Mouse (Mus musculus) hindbrain, embryonic 13.5 days (tissue): Measurements from ENCODE around the gene Wdr6. TPM values are rescaled to one million over a fixed set of nuclear protein-coding genes. Genes with fewer than 3 reads are reported as not detected.

ENCODE experiments used
- ATAC-seq: fragments of 200-750 bp; cut with Nextera tagmentation; 2 replicates; pipeline ENCODE4 v1.8.0; 2017; ENCODE audit warnings: moderate TSS enrichment; ENCODE audit not compliant: low FRiP score
- H3K27ac ChIP-seq: fragments of 300-500 bp; sonication (generic); 2 replicates; pipeline ENCODE4 v1.5.1; 2015; ENCODE audit warnings: inconsistent platforms, mild to moderate bottlenecking, moderate library complexity
- H3K27me3 ChIP-seq: fragments of 300-500 bp; sonication (generic); 2 replicates; pipeline ENCODE4 v1.6.1; 2015; ENCODE audit warnings: mild to moderate bottlenecking, inconsistent platforms
- H3K36me3 ChIP-seq: fragments of 300-500 bp; sonication (generic); 2 replicates; pipeline ENCODE4 v1.6.1; 2015; ENCODE audit warnings: mild to moderate bottlenecking, inconsistent platforms
- H3K4me1 ChIP-seq: fragments of 300-500 bp; sonication (generic); replicated peaks from 2 replicates; pipeline ENCODE4 v1.6.1; 2015; ENCODE audit warnings: inconsistent platforms
- H3K4me2 ChIP-seq: fragments of 300-500 bp; sonication (generic); 2 replicates; pipeline ENCODE4 v1.6.1; 2015; ENCODE audit warnings: inconsistent platforms, mild to moderate bottlenecking, moderate library complexity
- H3K4me3 ChIP-seq: fragments of 300-500 bp; sonication (generic); 2 replicates; pipeline ENCODE4 v1.5.1; 2015; ENCODE audit warnings: mild to moderate bottlenecking, inconsistent platforms
- H3K9ac ChIP-seq: fragments of 300-500 bp; sonication (generic); 2 replicates; pipeline ENCODE4 v1.6.1; 2015; ENCODE audit warnings: mild to moderate bottlenecking, inconsistent platforms
- H3K9me3 ChIP-seq: fragments of 300-500 bp; sonication (generic); 2 replicates; pipeline ENCODE4 v1.6.1; 2016; ENCODE audit warnings: inconsistent platforms
- WGBS: fragments of 180-500 bp; shearing (Covaris S2); methylation state at CpG from one replicate; pipeline ENCODE4 v1.1.7; 2015; 5-methylcytosine and 5-hydroxymethylcytosine counted together
- microRNA counts: library from miRNA; unstranded; fragments of <30 nt; microRNA quantifications from one replicate; lab custom pipeline; 2016
- microRNA-seq: library from miRNA; unstranded; fragments of <30 nt; microRNA quantifications from one replicate; pipeline ENCODE4, GENCODE M21; 2016
- polyA plus RNA-seq: library from polyadenylated mRNA; unstranded; fragments of >200 nt; fragmentation: Nextera tagmentation; extraction: Ambion mirVana; gene quantifications from 2 replicates; pipeline ENCODE4 v1.2.1, GENCODE M21; 2015

Gene Wdr6
- polyA plus RNA-seq, 1 experiment from 2014 or later: 280 TPM

- Histone ChIP-seq H3K4me3 (no peak overlapping the region), H3K9me3 (no peaks in the 10 kb centered on the region), H3K27me3 (no peaks in the 10 kb centered on the region), H3K27ac (no peak overlapping the region), H3K4me1 (no peaks in the 10 kb centered on the region), H3K36me3 (peaks cover 86% of the 10 kb centered on the region), H3K4me2 (no peak overlapping the region), H3K9ac (no peak overlapping the region)
- 97% methylated on average over 1 of the region's 1 CpGs for WGBS
- ATAC-seq: no peak
These were observed 31.7 kb downstream of the Wdr6 start for GRCm38 (mm10) chr9:108546875-108547274.

GRCm38 (mm10) chr9:108545986-108546385 is 32.6 kb downstream of the Wdr6 start:
- no peak for ATAC-seq
- 96% methylated on average over 3 of the region's 3 CpGs for WGBS

GRCm38 (mm10) chr9:108540846-108541245 is 37.7 kb downstream of the Wdr6 start:
- no peaks in the 10 kb centered on the region for H3K4me1 ChIP-seq
- H3K36me3 ChIP-seq: peaks cover 91% of the 10 kb centered on the region
- H3K27ac ChIP-seq: no peak overlapping the region
- no peak for ATAC-seq
- H3K4me3 ChIP-seq: no peak overlapping the region
- H3K9me3 ChIP-seq: no peaks in the 10 kb centered on the region
- no peak overlapping the region for H3K4me2 ChIP-seq
- H3K9ac ChIP-seq: no peak overlapping the region
- H3K27me3 ChIP-seq: no peaks in the 10 kb centered on the region

More at GRCm38 (mm10) chr9:108545986-108546385, 32.6 kb downstream of the Wdr6 start:
- no peaks in the 10 kb centered on the region for H3K27me3 ChIP-seq
- no peak overlapping the region for H3K4me3 ChIP-seq
- no peaks in the 10 kb centered on the region for H3K4me1 ChIP-seq
- no peaks in the 10 kb centered on the region for H3K9me3 ChIP-seq
- H3K36me3 ChIP-seq: peaks cover 91% of the 10 kb centered on the region
- H3K9ac ChIP-seq: no peak overlapping the region
- no peak overlapping the region for H3K4me2 ChIP-seq
- H3K27ac ChIP-seq: no peak overlapping the region

GRCm38 (mm10) chr9:108531496-108531895 is 47.0 kb downstream of the Wdr6 start:
- no peak for ATAC-seq
- no peaks in the 10 kb centered on the region for H3K9me3 ChIP-seq
- WGBS: 86% methylated on average over 1 of the region's 1 CpGs
- peaks cover 81% of the 10 kb centered on the region for H3K36me3 ChIP-seq
- H3K4me2 ChIP-seq: no peak overlapping the region
- no peaks in the 10 kb centered on the region for H3K4me1 ChIP-seq
- no peak overlapping the region for H3K4me3 ChIP-seq
- H3K27me3 ChIP-seq: no peaks in the 10 kb centered on the region
- no peak overlapping the region for H3K27ac ChIP-seq
- no peak overlapping the region for H3K9ac ChIP-seq

- 94% methylated on average over 1 of the region's 1 CpGs for WGBS
- Histone ChIP-seq H3K9me3 (no peaks in the 10 kb centered on the region), H3K36me3 (peaks cover 75% of the 10 kb centered on the region), H3K4me3 (no peak overlapping the region), H3K27me3 (no peaks in the 10 kb centered on the region), H3K4me1 (no peaks in the 10 kb centered on the region), H3K27ac (no peak overlapping the region), H3K9ac (no peak overlapping the region), H3K4me2 (no peak overlapping the region)
- ATAC-seq: no peak
These were observed 47.6 kb downstream of the Wdr6 start for GRCm38 (mm10) chr9:108530954-108531353.

- Histone ChIP-seq H3K4me1 (peaks cover 11% of the 10 kb centered on the region), H3K4me2 (no peak overlapping the region), H3K9me3 (no peaks in the 10 kb centered on the region), H3K27me3 (no peaks in the 10 kb centered on the region), H3K36me3 (peaks cover 28% of the 10 kb centered on the region), H3K9ac (no peak overlapping the region), H3K27ac (no peak overlapping the region), H3K4me3 (no peak overlapping the region)
- WGBS: 88% methylated on average over 3 of the region's 3 CpGs
- ATAC-seq: no peak
These were observed 53.1 kb downstream of the Wdr6 start for GRCm38 (mm10) chr9:108525400-108525799.

GRCm38 (mm10) chr9:108523341-108523740 is 55.2 kb downstream of the Wdr6 start:
- WGBS: 95% methylated on average over 4 of the region's 4 CpGs
- Histone ChIP-seq H3K9me3 (no peaks in the 10 kb centered on the region), H3K27ac (no peak overlapping the region), H3K36me3 (peaks cover 8% of the 10 kb centered on the region), H3K4me1 (peaks cover 28% of the 10 kb centered on the region), H3K4me3 (no peak overlapping the region), H3K27me3 (no peaks in the 10 kb centered on the region), H3K4me2 (no peak overlapping the region), H3K9ac (no peak overlapping the region)
- ATAC-seq: no peak

MicroRNAs within 50 kb of the gene (microRNA counts, 519-probe panel; counts per million panel counts)
- microRNA mmu-miR-191 (lab: Ali Mortazavi, UCI) (3,615 counts per million, percentile 49 among the panel's probes with 10 or more counts), microRNA mmu-miR-425 (lab: Ali Mortazavi, UCI) (3,171 counts per million, percentile 38 among the panel's probes with 10 or more counts)

Small RNA genes lying within 50 kb of the gene (microRNA-seq; reads per million reads assigned to microRNA genes)
- gene Gm24083 (not detected), gene Mir191 (not detected), gene Mir425 (1,062 reads per million, percentile 78 among the genes with 10 or more reads in this experiment)

Other genes with a start within 250 kb of the Wdr6 start
- gene Gpx1, start 239.8 kb downstream of the Wdr6 start, polyA plus RNA-seq: 503 and 518 TPM in 2 replicates
- 125 and 141 TPM in 2 replicates for gene Usp4, start 230.9 kb downstream of the Wdr6 start, polyA plus RNA-seq
- gene 1700102P08Rik, start 185.9 kb downstream of the Wdr6 start, polyA plus RNA-seq: 1.7 and 2.3 TPM in 2 replicates
- gene Ccdc36, start 150.3 kb downstream of the Wdr6 start, polyA plus RNA-seq: 1.0 and 1.2 TPM in 2 replicates
- gene BC048562, start 142.3 kb downstream of the Wdr6 start, polyA plus RNA-seq: not detected in 2 replicates
- gene Ccdc71, start 118.2 kb downstream of the Wdr6 start, polyA plus RNA-seq: 58.0 and 59.4 TPM in 2 replicates
- gene Klhdc8b, start 117.2 kb downstream of the Wdr6 start, polyA plus RNA-seq: 66.4 and 69.1 TPM in 2 replicates
- gene Lamb2, start 99.0 kb downstream of the Wdr6 start, polyA plus RNA-seq: 20.9 and 21.6 TPM in 2 replicates
- 71.9 and 74.1 TPM in 2 replicates for gene Usp19, start 88.1 kb downstream of the Wdr6 start, polyA plus RNA-seq
- 71.5 and 77.8 TPM in 2 replicates for gene Qars, start 71.0 kb downstream of the Wdr6 start, polyA plus RNA-seq
- 131 and 140 TPM in 2 replicates for gene Qrich1, start 61.9 kb downstream of the Wdr6 start, polyA plus RNA-seq
- gene Impdh2, start 18.5 kb downstream of the Wdr6 start, polyA plus RNA-seq: 104 and 111 TPM in 2 replicates
- gene Ndufaf3, start 11.3 kb downstream of the Wdr6 start, polyA plus RNA-seq: 74.0 and 82.1 TPM in 2 replicates
- 285 and 314 TPM in 2 replicates for gene Dalrd3, start 8.9 kb downstream of the Wdr6 start, polyA plus RNA-seq
- gene P4htm, start 18.9 kb upstream of the Wdr6 start, polyA plus RNA-seq: 25.6 and 31.4 TPM in 2 replicates
- gene Arih2, start 70.6 kb upstream of the Wdr6 start, polyA plus RNA-seq: 47.3 and 52.9 TPM in 2 replicates
- 45.0 and 45.5 TPM in 2 replicates for gene Slc25a20, start 83.3 kb upstream of the Wdr6 start, polyA plus RNA-seq
- 50.1 and 51.9 TPM in 2 replicates for gene Prkar2a, start 110.6 kb upstream of the Wdr6 start, polyA plus RNA-seq
- gene Ip6k2, start 205.1 kb upstream of the Wdr6 start, polyA plus RNA-seq: 222 and 228 TPM in 2 replicates
- gene Nckipsd, start 229.6 kb upstream of the Wdr6 start, polyA plus RNA-seq: 25.9 and 30.7 TPM in 2 replicates
- 13.8 and 14.3 TPM in 2 replicates for gene Celsr3, start 247.6 kb upstream of the Wdr6 start, polyA plus RNA-seq